Mouse (Mus musculus): ENCODE measurements around the gene Gm5861. TPM values are rescaled to one million over a fixed set of nuclear protein-coding genes. Genes with fewer than 3 reads are reported as not detected.
"Not testable (repeated sequence)": the region's sequence is repeated elsewhere in the genome, so short reads cannot be mapped to it uniquely, and the experiment has no call there.

Gene Gm5861
- total RNA-seq (2021), result not detected
- long read RNA-seq, experiment 1, result 0 reads
- long read RNA-seq, experiment 2, result 0 reads

GRCm38 (mm10) chr5:11182772-11183171 lies at the start of gene Gm5861:
Gene Gm5861, plus strand, starts transcription at chr5:11183072.
- DNase-seq; H3K27ac ChIP-seq; intact Hi-C loops (cut with DNase I); H3K4me3 ChIP-seq: not testable (repeated sequence)

DNA sequence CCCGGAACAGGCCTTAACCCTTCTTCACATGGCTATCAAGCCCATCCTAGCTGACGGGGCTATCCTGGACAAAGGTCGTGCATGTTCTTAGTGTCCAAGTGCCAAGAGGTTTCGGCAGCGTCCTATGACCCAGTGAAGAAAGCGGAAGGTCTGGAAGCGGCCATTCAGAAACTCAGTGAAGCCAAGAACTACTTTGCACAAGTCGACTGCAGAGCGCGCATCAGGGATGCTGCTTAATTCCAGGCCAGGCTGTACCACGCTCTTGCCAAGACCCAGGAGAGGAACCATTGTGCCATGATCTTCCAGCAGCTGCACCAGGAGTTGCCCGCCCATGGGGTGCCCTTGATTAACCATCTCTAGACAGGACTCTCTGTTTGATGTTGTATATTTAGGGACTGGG lies 44.8 kb upstream of the Gm5861 start:
- H3K4me3 ChIP-seq; DNase-seq; intact Hi-C loops (cut with DNase I); H3K27ac ChIP-seq: not testable (repeated sequence)

Other genes starting within 250 kb of the Gm5861 start
- not detected for gene Gm8871, start 235.3 kb upstream of the Gm5861 start, total RNA-seq (2021)
- gene Gm8857, start 235.3 kb upstream of the Gm5861 start, total RNA-seq (2021), result not detected
- not detected for gene Gm8879, start 55.4 kb upstream of the Gm5861 start, total RNA-seq (2021)
- gene Gm8890, start 73.0 kb downstream of the Gm5861 start, total RNA-seq (2021), result not detected
- gene Speer1, start 158.4 kb downstream of the Gm5861 start, total RNA-seq (2021), result not detected
- gene Gm8897, start 233.3 kb downstream of the Gm5861 start, total RNA-seq (2021), result not detected